Comparison of ENCODE assay signal across 24 mouse cellular contexts in the genomic region with DNA sequence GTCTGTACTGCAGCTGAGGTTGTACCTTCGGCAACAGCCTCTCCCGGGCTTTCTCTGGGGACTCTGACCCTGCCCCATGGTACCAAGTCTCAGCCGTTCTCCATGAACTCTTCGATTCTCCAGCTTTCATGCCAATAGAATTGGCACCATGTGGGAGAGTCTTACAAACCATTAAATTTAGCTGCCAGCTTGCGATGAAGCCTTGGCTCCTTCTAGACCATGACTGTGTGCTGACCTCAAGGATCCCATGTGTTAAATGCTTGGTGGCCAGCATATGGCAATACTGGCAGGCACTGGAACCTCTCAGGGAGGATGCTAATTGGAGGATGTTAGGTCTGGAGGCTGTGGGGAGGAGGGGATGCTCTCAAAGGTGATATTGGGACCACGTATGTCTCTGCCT. TPM values are rescaled to one million over a fixed set of nuclear protein-coding genes. Genes with fewer than 3 reads are reported as not detected.
A peak's percentile ranks its signal among the peaks of the same experiment; 100 is the strongest.
DNase-seq lines count a peak whose midpoint lies in the region; ATAC-seq lines count a peak whose summit lies in the region.
"Had no signal": no experiment of that assay in that cellular context is flagged by ENCODE, and none has a peak within 500 bp of the region (broad histone marks: within the 10 kb centered on the region; RNA-seq: fewer than 3 reads in every experiment).

No protein-coding gene starts in this region.

- no peak overlapping the region for H3K4me3 ChIP-seq in forebrain, embryonic 10.5 days
- H3K4me3 ChIP-seq in forebrain, embryonic 12.5 days (replicated peaks) = no peak overlapping the region
- no peak overlapping the region for H3K4me3 ChIP-seq in heart, embryonic 10.5 days
- H3K4me3 ChIP-seq: embryonic facial prominence, embryonic 15.5 days; heart, adult 2 months; heart, embryonic 15.5 days; hindbrain, embryonic 15.5 days; liver, embryonic 15.5 days had no signal

- H3K9me3 ChIP-seq in forebrain, embryonic 10.5 days = no peaks in the 10 kb centered on the region; the same call in 1 of the 2 replicates
- no peaks in the 10 kb centered on the region for H3K9me3 ChIP-seq in forebrain, embryonic 12.5 days
- no peaks in the 10 kb centered on the region for H3K9me3 ChIP-seq in heart, embryonic 10.5 days
- H3K9me3 ChIP-seq: embryonic facial prominence, embryonic 15.5 days; heart, embryonic 15.5 days; hindbrain, embryonic 15.5 days; liver, embryonic 15.5 days had no signal

- no peak overlapping the region for H3K4me2 ChIP-seq in forebrain, embryonic 12.5 days
- H3K4me2 ChIP-seq: embryonic facial prominence, embryonic 15.5 days; heart, embryonic 15.5 days; hindbrain, embryonic 15.5 days; liver, embryonic 15.5 days had no signal

- 93% methylated on average over 6 of the region's 6 CpGs for WGBS in forebrain, embryonic 10.5 days
- 93% methylated on average over 6 of the region's 6 CpGs for WGBS in forebrain, embryonic 12.5 days
- 91% methylated on average over 6 of the region's 6 CpGs for WGBS in heart, embryonic 10.5 days

- peaks cover 2% of the 10 kb centered on the region; the same call in 1 of the 2 replicates for H3K27me3 ChIP-seq in forebrain, embryonic 10.5 days (ENCODE audit: poor library complexity, severe bottlenecking)
- H3K27me3 ChIP-seq in forebrain, embryonic 12.5 days = 0 out of 2 replicates have a peak, but pooled peaks cover 5% of the 10 kb centered on the region
- no peaks in the 10 kb centered on the region for H3K27me3 ChIP-seq in heart, embryonic 10.5 days (ENCODE audit: insufficient read depth, poor library complexity, severe bottlenecking)
- H3K27me3 ChIP-seq: embryonic facial prominence, embryonic 15.5 days; heart, embryonic 15.5 days; hindbrain, embryonic 15.5 days had no signal

- peak; percentile 9 for DNase-seq in forebrain, embryonic 10.5 days (ENCODE audit: extremely low spot score, low spot score)
- DNase-seq in brain, adult 2 months (ENCODE audit: low read depth, low spot score) = peak; percentile 92
- DNase-seq in cerebellum, adult 8-10 months = peak; percentile 39
- peak; percentile 53 to 55 for DNase-seq in cerebellum, postnatal 36 days
- DNase-seq in heart, embryonic 10.5 days (ENCODE audit: low spot score) = no peak
- no peak for DNase-seq in adrenal gland, adult (ENCODE audit: inconsistent age in 2 of 2, low spot score in 1 of 2)
- DNase-seq: adrenal gland, postnatal 14 days; gastrocnemius, postnatal 36 days; heart, adult 2 months; heart, postnatal 36 days; kidney, postnatal 4 days; liver; thymus, adult 2 months; thymus, postnatal 4 days had no signal

- H3K4me1 ChIP-seq in forebrain, embryonic 10.5 days = peaks cover 21% of the 10 kb centered on the region
- H3K4me1 ChIP-seq in forebrain, embryonic 12.5 days = peaks cover 14% of the 10 kb centered on the region
- peaks cover 14% of the 10 kb centered on the region; the same call in 1 of the 2 replicates for H3K4me1 ChIP-seq in heart, embryonic 10.5 days
- H3K4me1 ChIP-seq: liver, embryonic 15.5 days had no signal

- ATAC-seq in forebrain, embryonic 12.5 days (ENCODE audit: low FRiP score) = no peak
- ATAC-seq in erythroid progenitor cell, adult 5-6 weeks (replicated peaks; ENCODE audit: low FRiP score, poor library complexity, severe bottlenecking) = no peak
- ATAC-seq: intestine, postnatal 0 days had no signal

- no peaks in the 10 kb centered on the region for H3K36me3 ChIP-seq in forebrain, embryonic 10.5 days (replicated peaks)
- H3K36me3 ChIP-seq in forebrain, embryonic 12.5 days (replicated peaks) = no peaks in the 10 kb centered on the region
- H3K36me3 ChIP-seq in heart, embryonic 10.5 days = no peaks in the 10 kb centered on the region
- H3K36me3 ChIP-seq: embryonic facial prominence, embryonic 15.5 days; heart, embryonic 15.5 days; hindbrain, embryonic 15.5 days; liver, embryonic 15.5 days had no signal

- no peak overlapping the region for H3K9ac ChIP-seq in forebrain, embryonic 12.5 days
- H3K9ac ChIP-seq: embryonic facial prominence, embryonic 15.5 days; heart, embryonic 15.5 days; hindbrain, embryonic 15.5 days; liver, embryonic 15.5 days had no signal

- no peak overlapping the region for H3K27ac ChIP-seq in forebrain, embryonic 10.5 days
- H3K27ac ChIP-seq in forebrain, embryonic 12.5 days = no peak overlapping the region
- no peak overlapping the region for H3K27ac ChIP-seq in heart, embryonic 10.5 days
- H3K27ac ChIP-seq: embryonic facial prominence, embryonic 15.5 days; heart, adult 2 months; heart, embryonic 15.5 days; hindbrain, embryonic 15.5 days; liver, embryonic 15.5 days; macrophage had no signal

RNA-seq across cellular contexts. Expression of a gene that starts 4.4 kb away (rescaled TPM):
- polyA plus RNA-seq in forebrain, embryonic 10.5 days (2016; fragmentation: Nextera tagmentation; extraction: Ambion mirVana) = 6.2 and 7.2 TPM in 2 replicates
- 4.1 and 5.0 TPM in 2 replicates for polyA plus RNA-seq in forebrain, embryonic 12.5 days (2016; fragmentation: Nextera tagmentation; extraction: Ambion mirVana)
- polyA plus RNA-seq in heart, embryonic 10.5 days (2016; fragmentation: Nextera tagmentation; extraction: Ambion mirVana) = 9.8 and 12.4 TPM in 2 replicates
- total RNA-seq in erythroid progenitor cell, adult 5-6 weeks (2015; ENCODE audit: low replicate concordance) = not detected in 2 replicates
- total RNA-seq in erythroid progenitor cell, adult 5-6 weeks (2017; ENCODE audit: low replicate concordance) = not detected in 2 replicates
- total RNA-seq: monocyte, adult 5-6 weeks; neutrophil, adult 5-6 weeks had no signal
- polyA plus RNA-seq: macrophage had no signal

Comparison
In these comparisons a context has a peak if more than half of its experiments do, and no peak if none do; other contexts are left out.
1. DNase-seq: peak in forebrain, embryonic 10.5 days (single experiment), brain, adult 2 months (single experiment), cerebellum, adult 8-10 months (single experiment) and cerebellum, postnatal 36 days (2 of 2); none in heart, embryonic 10.5 days (single experiment) and adrenal gland, adult (0 of 2).